In genomic region chr7:89841670-89842403, GRCm38 (mm10) we compare ENCODE assay signal across 8 mouse cellular contexts.
DNase-seq lines count a peak whose midpoint lies in the region; ATAC-seq and TF ChIP-seq lines count a peak whose summit lies in the region.

No protein-coding gene starts in this region.

- peak overlapping the region; percentile 3; the same call in 1 of the 2 replicates for H3K4me2 ChIP-seq in embryonic facial prominence, embryonic 14.5 days (ENCODE audit: low read depth, low read length)
- peak overlapping the region; percentile 27; the same call in 1 of the 2 replicates for H3K4me2 ChIP-seq in heart, embryonic 11.5 days
- H3K4me2 ChIP-seq in kidney, embryonic 15.5 days = peak overlapping the region; percentile 27
- H3K4me2 ChIP-seq in limb, embryonic 14.5 days (replicated peaks; ENCODE audit: low read depth, low read length, severe bottlenecking) = no peak overlapping the region
- no peak overlapping the region for H3K4me2 ChIP-seq in stomach, embryonic 14.5 days (replicated peaks; ENCODE audit: low read depth, low read length)

- WGBS in embryonic facial prominence, embryonic 14.5 days = 32% methylated on average over 15 of the region's 15 CpGs
- WGBS in heart, embryonic 11.5 days (ENCODE audit: insufficient replicate concordance) = 32% methylated on average over 15 of the region's 15 CpGs
- 27% methylated on average over 15 of the region's 15 CpGs for WGBS in kidney, embryonic 15.5 days
- WGBS in limb, embryonic 14.5 days = 34% methylated on average over 15 of the region's 15 CpGs
- 32% methylated on average over 15 of the region's 15 CpGs for WGBS in stomach, embryonic 14.5 days

- TF ChIP-seq POLR2A in limb, embryonic 14.5 days (IDR thresholded peaks at IDR 0.05; ENCODE audit: borderline replicate concordance, extremely low read depth, insufficient read depth, insufficient read length) = no peak

- ATAC-seq in embryonic facial prominence, embryonic 14.5 days (ENCODE audit: low read depth) = peak; percentile 66
- peak; percentile 58; the same call in 1 of the 2 replicates for ATAC-seq in heart, embryonic 11.5 days (replicated peaks; ENCODE audit: insufficient number of reproducible peaks, low FRiP score, low TSS enrichment)
- ATAC-seq in kidney, embryonic 15.5 days (replicated peaks; ENCODE audit: low FRiP score) = peak; percentile 75
- ATAC-seq in limb, embryonic 14.5 days (ENCODE audit: low FRiP score, low read depth) = peak; percentile 85
- peak; percentile 57; the same call in 1 of the 2 replicates for ATAC-seq in stomach, embryonic 14.5 days (ENCODE audit: insufficient number of reproducible peaks, insufficient read depth, low FRiP score, low read depth)

- no peak overlapping the region for H3K27ac ChIP-seq in embryonic facial prominence, embryonic 14.5 days (replicated peaks; ENCODE audit: low read depth, low read length)
- H3K27ac ChIP-seq in heart, embryonic 11.5 days (ENCODE audit: low read depth, low read length) = no peak overlapping the region
- no peak overlapping the region for H3K27ac ChIP-seq in kidney, embryonic 15.5 days
- H3K27ac ChIP-seq in limb, embryonic 14.5 days (replicated peaks; ENCODE audit: low read depth, low read length) = no peak overlapping the region
- H3K27ac ChIP-seq in stomach, embryonic 14.5 days (ENCODE audit: low read length) = no peak overlapping the region

- H3K36me3 ChIP-seq in embryonic facial prominence, embryonic 14.5 days (ENCODE audit: control insufficient read depth, insufficient read depth, low read length) = no peaks in the 10 kb centered on the region
- H3K36me3 ChIP-seq in heart, embryonic 11.5 days (ENCODE audit: control insufficient read depth, insufficient read depth, low read length) = no peaks in the 10 kb centered on the region
- no peaks in the 10 kb centered on the region for H3K36me3 ChIP-seq in kidney, embryonic 15.5 days
- no peaks in the 10 kb centered on the region for H3K36me3 ChIP-seq in limb, embryonic 14.5 days (ENCODE audit: control insufficient read depth, insufficient read depth, low read length)
- H3K36me3 ChIP-seq in stomach, embryonic 14.5 days (ENCODE audit: control insufficient read depth, insufficient read depth, low read length) = no peaks in the 10 kb centered on the region

- no peaks in the 10 kb centered on the region for H3K4me1 ChIP-seq in embryonic facial prominence, embryonic 14.5 days (ENCODE audit: control insufficient read depth, insufficient read depth, low read length)
- H3K4me1 ChIP-seq in heart, embryonic 11.5 days (ENCODE audit: control insufficient read depth, insufficient read depth, low read length) = no peaks in the 10 kb centered on the region
- 0 out of 2 replicates have a peak, but pooled peaks cover 3% of the 10 kb centered on the region for H3K4me1 ChIP-seq in kidney, embryonic 15.5 days
- no peaks in the 10 kb centered on the region; the same call in 1 of the 2 replicates for H3K4me1 ChIP-seq in limb, embryonic 14.5 days (ENCODE audit: control insufficient read depth, insufficient read depth, low read length)
- H3K4me1 ChIP-seq in stomach, embryonic 14.5 days (ENCODE audit: control insufficient read depth, insufficient read depth, low read length) = no peaks in the 10 kb centered on the region

- H3K27me3 ChIP-seq in embryonic facial prominence, embryonic 14.5 days (replicated peaks; ENCODE audit: control insufficient read depth, insufficient read depth, low read length) = no peaks in the 10 kb centered on the region
- H3K27me3 ChIP-seq in heart, embryonic 11.5 days (ENCODE audit: control insufficient read depth, insufficient read depth, low read length) = no peaks in the 10 kb centered on the region
- peaks cover 5% of the 10 kb centered on the region; the same call in 1 of the 2 replicates for H3K27me3 ChIP-seq in kidney, embryonic 15.5 days
- no peaks in the 10 kb centered on the region for H3K27me3 ChIP-seq in limb, embryonic 14.5 days (ENCODE audit: control insufficient read depth, insufficient read depth, low read length)
- no peaks in the 10 kb centered on the region for H3K27me3 ChIP-seq in stomach, embryonic 14.5 days (ENCODE audit: control insufficient read depth, insufficient read depth, low read length)

- no peak overlapping the region for H3K9ac ChIP-seq in embryonic facial prominence, embryonic 14.5 days (ENCODE audit: low read depth, low read length)
- H3K9ac ChIP-seq in heart, embryonic 11.5 days (ENCODE audit: low read depth, low read length) = no peak overlapping the region
- H3K9ac ChIP-seq in kidney, embryonic 15.5 days = no peak overlapping the region
- H3K9ac ChIP-seq in limb, embryonic 14.5 days (ENCODE audit: low read depth, low read length, severe bottlenecking) = no peak overlapping the region
- H3K9ac ChIP-seq in stomach, embryonic 14.5 days (replicated peaks; ENCODE audit: low read depth, low read length) = no peak overlapping the region

- no peaks in the 10 kb centered on the region for H3K9me3 ChIP-seq in embryonic facial prominence, embryonic 14.5 days (ENCODE audit: control insufficient read depth, low read length)
- no peaks in the 10 kb centered on the region for H3K9me3 ChIP-seq in heart, embryonic 11.5 days (replicated peaks; ENCODE audit: control insufficient read depth, low read length)
- no peaks in the 10 kb centered on the region for H3K9me3 ChIP-seq in kidney, embryonic 15.5 days (replicated peaks)
- H3K9me3 ChIP-seq in limb, embryonic 14.5 days (ENCODE audit: control insufficient read depth, low read length) = no peaks in the 10 kb centered on the region
- H3K9me3 ChIP-seq in stomach, embryonic 14.5 days (ENCODE audit: control insufficient read depth, low read depth, low read length) = no peaks in the 10 kb centered on the region

- H3K4me3 ChIP-seq in embryonic facial prominence, embryonic 14.5 days (ENCODE audit: low read depth, low read length) = no peak overlapping the region
- H3K4me3 ChIP-seq in heart, embryonic 11.5 days (ENCODE audit: low read depth, low read length) = no peak overlapping the region
- no peak overlapping the region for H3K4me3 ChIP-seq in kidney, embryonic 15.5 days (replicated peaks)
- no peak overlapping the region for H3K4me3 ChIP-seq in limb, embryonic 14.5 days (replicated peaks; ENCODE audit: low read length)
- no peak overlapping the region for H3K4me3 ChIP-seq in stomach, embryonic 14.5 days (ENCODE audit: low read depth, low read length)

- peak; percentile 73 to 75 for DNase-seq in B cell, adult 2 months
- peak; percentile 83 to 86 for DNase-seq in adrenal gland, postnatal 36 days
- DNase-seq in embryonic facial prominence, embryonic 14.5 days (ENCODE audit: low spot score) = peak; percentile 94
- DNase-seq in limb, embryonic 14.5 days (ENCODE audit: low spot score) = peak; percentile 94
- DNase-seq in natural killer cell, adult 2 months (ENCODE audit: low spot score in 2 of 2) = peak; percentile 10 to 53

Comparison
In these comparisons a context has a peak if more than half of its experiments do, and no peak if none do; other contexts are left out.
1. DNase-seq: peak in every context shown above with its lines; median percentile 94 in embryonic facial prominence, embryonic 14.5 days; 94 in limb, embryonic 14.5 days; 84 in adrenal gland, postnatal 36 days; 74 in B cell, adult 2 months; 32 in natural killer cell, adult 2 months.
2. H3K4me2 ChIP-seq: peak in embryonic facial prominence, embryonic 14.5 days (single experiment), heart, embryonic 11.5 days (single experiment) and kidney, embryonic 15.5 days (single experiment); none in limb, embryonic 14.5 days (single experiment) and stomach, embryonic 14.5 days (single experiment).
3. Peak in every context shown above with its lines, with median percentiles within 50 percentile points of each other: ATAC-seq.